Mouse (Mus musculus) common myeloid progenitor, adult 5-6 weeks (primary cell): ENCODE data around the gene Cygb. TPM values are rescaled to one million over a fixed set of nuclear protein-coding genes. Genes with fewer than 3 reads are reported as not detected.

Source experiments
- ATAC-seq: replicated peaks from 2 replicates; pipeline ENCODE4 v1.8.0; 2016; ENCODE audit warnings: low read depth, mild to moderate bottlenecking, moderate TSS enrichment, inconsistent platforms; ENCODE audit not compliant: poor library complexity, severe bottlenecking
- total RNA-seq: library from RNA; stranded (forward); fragments of 200-1000, 187-1606 nt; gene quantifications from 2 replicates; pipeline ENCODE4 v1.2.3, GENCODE M21; 2017

The Cygb gene
- total RNA-seq, 1 experiment from 2014 or later = not detected

DNA sequence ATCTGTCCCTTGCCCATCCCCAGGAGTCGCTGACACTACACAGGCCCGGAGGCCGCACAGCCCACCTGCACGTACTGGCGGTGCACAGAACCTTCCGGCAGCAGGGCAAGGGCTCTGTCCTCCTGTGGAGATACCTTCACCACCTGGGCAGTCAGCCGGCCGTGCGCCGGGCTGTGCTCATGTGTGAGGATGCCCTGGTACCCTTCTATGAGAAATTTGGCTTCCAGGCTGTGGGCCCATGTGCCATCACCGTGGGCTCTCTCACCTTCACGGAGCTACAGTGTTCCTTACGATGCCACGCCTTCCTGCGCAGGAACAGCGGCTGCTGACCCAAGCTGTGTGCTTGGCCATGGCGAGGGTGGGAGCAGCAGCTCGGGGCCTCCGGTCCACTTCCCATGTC is 57.3 kb downstream of the Cygb start:
- ATAC-seq = no peak

Other genes starting within 250 kb of the Cygb start
- gene Rnf157, start 241.3 kb downstream of the Cygb start, total RNA-seq = 7.0 and 9.2 TPM in 2 replicates
- gene Ubald2, start 220.2 kb downstream of the Cygb start, total RNA-seq = 60.7 and 82.5 TPM in 2 replicates
- gene Qrich2, start 188.1 kb downstream of the Cygb start, total RNA-seq = not detected in 2 replicates
- 28.1 and 35.2 TPM in 2 replicates for gene Prpsap1, start 160.1 kb downstream of the Cygb start, total RNA-seq
- 55.3 and 61.0 TPM in 2 replicates for gene Sphk1, start 123.4 kb downstream of the Cygb start, total RNA-seq
- 7.6 and 8.5 TPM in 2 replicates for gene Ube2o, start 72.9 kb downstream of the Cygb start, total RNA-seq
- not detected in 2 replicates for gene Aanat, start 67.9 kb downstream of the Cygb start, total RNA-seq
- 2.1 and 2.4 TPM in 2 replicates for gene Rhbdf2, start 27.3 kb downstream of the Cygb start, total RNA-seq
- not detected in 2 replicates for gene Prcd, start 779 bp downstream of the Cygb start, total RNA-seq
- gene St6galnac1, start 121.2 kb upstream of the Cygb start, total RNA-seq = not detected in 2 replicates
- 0.46 TPM in 1 of 2 replicates, not detected in the other for gene Mxra7, start 173.7 kb upstream of the Cygb start, total RNA-seq
- gene Mettl23, start 189.0 kb upstream of the Cygb start, total RNA-seq = 50.4 and 52.0 TPM in 2 replicates
- gene Jmjd6, start 189.1 kb upstream of the Cygb start, total RNA-seq = 39.2 and 56.0 TPM in 2 replicates
- gene Mfsd11, start 198.1 kb upstream of the Cygb start, total RNA-seq = 4.5 and 5.4 TPM in 2 replicates
- 451 and 629 TPM in 2 replicates for gene Srsf2, start 198.8 kb upstream of the Cygb start, total RNA-seq